Mouse (Mus musculus): ENCODE measurements around the gene Zfp853.

The Zfp853 gene

GRCm38 (mm10) chr5:143252039-143252438, 41.4 kb downstream of the Zfp853 start:
- no peak for DNase-seq

- no peak for DNase-seq
Measured at GRCm38 (mm10) chr5:143244926-143245325, 48.5 kb downstream of the Zfp853 start.

Data from kidney, adult 9 months (tissue).